Mouse (Mus musculus) brown adipose tissue, adult 24 weeks (tissue): ENCODE data around the gene Fndc5. TPM values are rescaled to one million over a fixed set of nuclear protein-coding genes. Genes with fewer than 3 reads are reported as not detected.

Experiments used
- H3K27ac ChIP-seq: fragments of 200-500 bp; replicated peaks from 2 replicates; pipeline ENCODE4 v1.5.1; 2012; ENCODE audit warnings: low read depth, mild to moderate bottlenecking, low read length
- H3K4me1 ChIP-seq: fragments of 200-500 bp; 2 replicates; pipeline ENCODE4 v1.6.1; 2012; ENCODE audit warnings: low read length, mixed read lengths; ENCODE audit not compliant: control insufficient read depth, insufficient read depth, insufficient read length
- H3K4me3 ChIP-seq: fragments of 200-500 bp; 2 replicates; pipeline ENCODE4 v1.5.1; 2012; ENCODE audit warnings: low read depth, mild to moderate bottlenecking, low read length, moderate library complexity; ENCODE audit not compliant: insufficient read depth
- polyA plus RNA-seq: library from polyadenylated mRNA; stranded (reverse); fragments of >200 nt; gene quantifications from 2 replicates; pipeline ENCODE4 v1.2.4, GENCODE M21; 2012; ENCODE audit not compliant: missing spikeins, insufficient read depth, insufficient read length

The Fndc5 gene
- polyA plus RNA-seq, 1 experiment, result 1.2 TPM

- Histone ChIP-seq H3K4me1 (no peaks in the 10 kb centered on the region), H3K27ac (no peak overlapping the region), H3K4me3 (no peak overlapping the region)
Measured at GRCm38 (mm10) chr4:129135637-129136036, 1.2 kb upstream of the Fndc5 start.

GRCm38 (mm10) chr4:129136189-129136578 is 615 bp upstream of the Fndc5 start:
- Histone ChIP-seq H3K4me1 (0 out of 2 replicates have a peak, but pooled peaks cover 2% of the 10 kb centered on the region), H3K4me3 (peak overlapping the region; percentile 41), H3K27ac (no peak overlapping the region)

GRCm38 (mm10) chr4:129137392-129138321 is 858 bp downstream of the Fndc5 start:
- H3K27ac ChIP-seq, result no peak overlapping the region
- H3K4me3 ChIP-seq, result peak overlapping the region; percentile 41
- 0 out of 2 replicates have a peak, but pooled peaks cover 2% of the 10 kb centered on the region for H3K4me1 ChIP-seq

- no peak overlapping the region for H3K27ac ChIP-seq
- H3K4me3 ChIP-seq, result no peak overlapping the region
- peaks cover 10% of the 10 kb centered on the region; the same call in 1 of the 2 replicates for H3K4me1 ChIP-seq
Measured at GRCm38 (mm10) chr4:129139642-129140041, 2.8 kb downstream of the Fndc5 start.

- no peak overlapping the region for H3K27ac ChIP-seq
- H3K4me3 ChIP-seq, result no peak overlapping the region
- H3K4me1 ChIP-seq, result peaks cover 11% of the 10 kb centered on the region; the same call in 1 of the 2 replicates
Measured at GRCm38 (mm10) chr4:129140808-129141207, 4.0 kb downstream of the Fndc5 start.

GRCm38 (mm10) chr4:129141560-129142438 is 5.0 kb downstream of the Fndc5 start:
- Histone ChIP-seq H3K27ac (no peak overlapping the region), H3K4me1 (peaks cover 11% of the 10 kb centered on the region; the same call in 1 of the 2 replicates), H3K4me3 (no peak overlapping the region)

- H3K4me1 ChIP-seq, result peaks cover 11% of the 10 kb centered on the region; the same call in 1 of the 2 replicates
- no peak overlapping the region for H3K27ac ChIP-seq
- H3K4me3 ChIP-seq, result 0 out of 2 replicates have a peak overlapping the region, but pooled peaks have one; percentile 9
Measured at GRCm38 (mm10) chr4:129142439-129143045, 5.7 kb downstream of the Fndc5 start.

GRCm38 (mm10) chr4:129143509-129143908 is 6.7 kb downstream of the Fndc5 start:
- peaks cover 11% of the 10 kb centered on the region; the same call in 1 of the 2 replicates for H3K4me1 ChIP-seq
- H3K4me3 ChIP-seq, result no peak overlapping the region
- no peak overlapping the region for H3K27ac ChIP-seq

- H3K27ac ChIP-seq, result no peak overlapping the region
- H3K4me1 ChIP-seq, result peaks cover 11% of the 10 kb centered on the region; the same call in 1 of the 2 replicates
- H3K4me3 ChIP-seq, result no peak overlapping the region
Measured at GRCm38 (mm10) chr4:129144401-129145367, 7.9 kb downstream of the Fndc5 start.

GRCm38 (mm10) chr4:129145411-129145810 is 8.6 kb downstream of the Fndc5 start:
- H3K27ac ChIP-seq, result no peak overlapping the region
- no peak overlapping the region for H3K4me3 ChIP-seq
- peaks cover 11% of the 10 kb centered on the region; the same call in 1 of the 2 replicates for H3K4me1 ChIP-seq

GRCm38 (mm10) chr4:129145943-129146342 is 9.1 kb downstream of the Fndc5 start:
- H3K4me1 ChIP-seq, result peaks cover 10% of the 10 kb centered on the region; the same call in 1 of the 2 replicates
- no peak overlapping the region for H3K4me3 ChIP-seq
- no peak overlapping the region for H3K27ac ChIP-seq

- peaks cover 8% of the 10 kb centered on the region; the same call in 1 of the 2 replicates for H3K4me1 ChIP-seq
- no peak overlapping the region for H3K27ac ChIP-seq
- no peak overlapping the region for H3K4me3 ChIP-seq
Measured at GRCm38 (mm10) chr4:129146392-129146791, 9.6 kb downstream of the Fndc5 start.

- Histone ChIP-seq H3K27ac (no peak overlapping the region), H3K4me3 (no peak overlapping the region), H3K4me1 (peaks cover 8% of the 10 kb centered on the region; the same call in 1 of the 2 replicates)
Measured at GRCm38 (mm10) chr4:129147552-129148103, 10.8 kb downstream of the Fndc5 start.
